Mouse (Mus musculus): ENCODE data around the gene Tnrc6c.

GRCm38 (mm10) chr11:117608141-117608789, 45.8 kb upstream of the Tnrc6c start:
- TF ChIP-seq GATA1 (IDR thresholded peaks at IDR 0.05; ENCODE audit: borderline replicate concordance, low read length) (no peak), FLI1 (IDR thresholded peaks at IDR 0.05; ENCODE audit: low read length) (no peak)
